Mouse (Mus musculus): Measurements from ENCODE around the gene Plrg1. TPM values are rescaled to one million over a fixed set of nuclear protein-coding genes. Genes with fewer than 3 reads are reported as not detected.

The Plrg1 gene
- total RNA-seq, 2 experiments from 2014 or later = 45.9 to 46.2 TPM

DNA sequence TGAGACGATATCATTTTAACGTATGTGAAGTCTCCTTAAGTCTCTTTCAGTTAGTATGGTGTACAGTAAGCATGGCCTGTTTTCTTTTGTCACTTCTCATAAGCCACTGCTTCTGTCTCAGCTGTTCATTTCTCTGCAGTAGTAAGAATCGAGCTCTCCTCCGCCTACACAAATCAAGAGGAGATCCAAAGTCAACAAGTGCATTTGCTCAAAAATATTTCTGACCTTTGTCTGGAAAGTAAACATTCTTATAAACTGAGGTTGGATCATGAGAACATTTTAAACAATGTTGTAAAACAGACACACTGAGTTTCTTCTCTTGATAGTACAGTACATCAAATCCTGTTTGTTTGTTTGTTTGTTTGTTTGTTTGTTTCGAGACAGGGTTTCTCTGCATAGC, 4.7 kb upstream of the Plrg1 start:
- no peak for DNase-seq (ENCODE audit: low spot score in 2 of 2)

DNA sequence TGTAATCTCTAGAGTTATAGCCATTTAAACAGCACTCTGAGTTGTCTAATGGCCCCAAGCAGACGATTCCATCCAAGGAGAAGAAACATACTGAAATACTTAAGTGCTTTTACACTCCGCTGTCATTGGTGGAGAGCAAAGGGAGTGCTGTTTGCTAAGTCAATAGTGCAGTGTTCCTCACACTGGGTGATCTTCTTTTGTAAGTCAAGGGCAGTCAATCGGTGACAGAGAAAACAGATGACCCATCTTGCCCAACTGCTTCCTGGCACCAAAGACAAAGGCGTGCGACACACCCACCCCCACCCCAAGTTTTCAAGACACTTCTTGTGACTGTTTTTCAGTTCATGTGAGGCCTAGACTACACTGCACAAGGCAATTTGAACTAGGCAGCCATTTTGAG, 3.2 kb upstream of the Plrg1 start:
- no peak for DNase-seq (ENCODE audit: low spot score in 2 of 2)

DNA sequence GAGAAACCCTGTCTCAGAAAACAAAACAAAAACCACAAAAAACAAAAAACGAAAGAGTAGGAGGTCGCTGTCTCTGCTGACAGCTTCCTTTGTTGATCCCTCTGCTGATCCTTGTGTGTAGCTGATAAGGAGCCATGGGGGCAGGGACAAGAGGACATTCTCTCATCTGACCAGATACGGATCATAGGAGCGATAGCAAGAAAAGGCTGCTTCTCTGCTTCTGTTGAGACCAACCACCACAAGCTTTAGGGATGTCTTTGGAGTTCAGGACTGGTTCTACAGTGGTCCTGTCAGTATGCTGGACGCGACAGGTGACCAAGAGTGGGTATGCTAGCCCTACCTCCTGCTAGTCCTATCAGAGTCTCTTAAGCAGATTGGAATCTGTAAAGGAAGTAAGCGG, 2.2 kb upstream of the Plrg1 start:
- no peak for DNase-seq (ENCODE audit: low spot score in 2 of 2)

DNA sequence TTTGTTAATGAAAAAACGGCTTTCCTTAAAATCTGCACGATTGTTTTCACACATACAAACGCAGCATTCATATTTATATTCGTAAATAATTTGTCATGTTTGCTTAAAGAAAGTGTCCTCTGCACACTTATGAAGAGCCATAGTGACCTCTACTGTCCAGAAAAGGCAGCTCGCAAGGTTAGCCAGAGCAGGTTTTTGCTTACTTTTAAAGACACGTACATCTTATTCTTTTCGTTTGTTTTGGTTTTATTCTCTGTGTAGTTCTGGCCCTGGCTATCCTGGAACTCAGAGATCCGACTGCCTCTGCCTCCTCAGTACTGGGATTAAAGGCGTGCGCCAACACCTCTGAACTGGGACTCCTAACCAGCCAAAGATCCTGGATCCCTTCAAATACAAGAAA, 1.6 kb upstream of the Plrg1 start:
- DNase-seq (ENCODE audit: low spot score in 2 of 2) = peak; percentile 39 to 51

DNA sequence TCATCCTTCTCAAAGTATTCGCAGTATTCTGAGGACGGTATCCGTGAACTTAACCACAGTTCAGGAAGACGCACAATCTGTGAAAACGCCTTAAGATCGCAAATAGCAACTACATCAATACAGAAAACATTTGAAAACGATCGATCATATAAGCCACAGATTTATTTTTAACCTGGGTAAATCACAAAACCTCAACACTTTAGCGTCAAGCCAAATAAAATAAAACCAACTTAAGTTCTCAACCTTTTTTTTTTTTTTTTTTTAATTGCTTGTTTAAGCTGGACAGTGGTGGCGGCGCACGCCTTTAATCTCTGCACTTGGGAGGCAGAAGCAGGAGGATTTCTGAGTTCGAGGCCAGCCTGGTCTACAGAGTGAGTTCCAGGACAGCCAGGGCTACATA, 563 bp upstream of the Plrg1 start:
- DNase-seq (ENCODE audit: low spot score in 2 of 2) = no peak

DNA sequence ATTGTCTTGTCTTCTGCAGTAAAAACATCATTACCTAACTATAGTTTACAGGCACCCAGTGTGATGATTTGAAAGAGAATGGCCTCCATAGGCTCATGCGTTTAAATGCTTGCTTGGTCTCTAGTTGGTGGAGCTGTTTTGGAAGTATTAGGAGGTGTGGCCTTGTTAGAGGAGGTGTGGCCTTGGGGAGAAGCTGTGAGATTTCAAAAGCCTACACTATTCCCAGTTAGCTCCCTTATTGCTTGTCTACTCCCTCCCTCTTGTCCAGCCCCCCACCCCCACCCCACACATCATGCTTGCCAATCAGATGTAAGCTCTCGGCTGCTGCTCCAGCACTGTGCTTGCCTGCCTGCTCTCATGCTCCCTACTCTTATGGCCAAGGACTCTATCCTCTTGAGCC, 1.7 kb downstream of the Plrg1 start:
- no peak for DNase-seq (ENCODE audit: low spot score in 2 of 2)

DNA sequence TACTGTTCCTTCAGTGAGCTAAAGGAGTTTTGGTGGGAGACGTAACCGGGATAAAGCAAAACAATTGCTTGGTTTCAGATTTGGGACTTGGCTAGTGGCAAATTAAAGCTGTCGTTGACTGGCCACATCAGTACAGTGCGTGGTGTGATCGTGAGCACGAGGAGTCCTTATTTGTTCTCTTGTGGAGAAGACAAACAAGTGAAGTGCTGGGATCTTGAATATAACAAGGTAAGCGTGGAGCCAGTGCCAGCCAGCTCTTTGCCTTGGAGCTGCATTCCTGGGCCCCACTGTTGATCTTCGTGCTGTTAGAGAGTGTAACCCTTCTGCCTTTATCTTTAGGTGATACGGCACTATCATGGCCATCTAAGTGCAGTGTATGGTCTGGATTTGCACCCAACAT, 12.6 kb downstream of the Plrg1 start:
- DNase-seq (ENCODE audit: low spot score in 2 of 2) = no peak

DNA sequence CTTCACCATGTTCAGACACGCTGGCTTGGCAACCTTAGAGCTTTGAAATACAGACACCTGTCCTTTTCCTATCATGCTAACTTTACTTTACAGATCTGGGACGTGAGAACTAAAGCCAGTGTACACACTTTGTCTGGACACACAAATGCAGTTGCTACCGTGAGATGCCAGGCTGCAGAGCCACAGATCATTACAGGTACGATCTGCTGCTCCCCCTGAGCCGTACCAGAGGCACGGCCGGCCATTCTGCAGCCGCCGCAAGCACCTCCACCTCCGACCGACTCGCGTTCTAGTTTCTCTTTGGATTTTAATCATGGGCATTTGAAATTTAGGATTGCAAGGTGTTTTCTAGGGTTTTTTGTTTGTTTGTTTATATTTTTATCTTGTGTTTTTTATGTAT, 13.5 kb downstream of the Plrg1 start:
- no peak for DNase-seq (ENCODE audit: low spot score in 2 of 2)

DNA sequence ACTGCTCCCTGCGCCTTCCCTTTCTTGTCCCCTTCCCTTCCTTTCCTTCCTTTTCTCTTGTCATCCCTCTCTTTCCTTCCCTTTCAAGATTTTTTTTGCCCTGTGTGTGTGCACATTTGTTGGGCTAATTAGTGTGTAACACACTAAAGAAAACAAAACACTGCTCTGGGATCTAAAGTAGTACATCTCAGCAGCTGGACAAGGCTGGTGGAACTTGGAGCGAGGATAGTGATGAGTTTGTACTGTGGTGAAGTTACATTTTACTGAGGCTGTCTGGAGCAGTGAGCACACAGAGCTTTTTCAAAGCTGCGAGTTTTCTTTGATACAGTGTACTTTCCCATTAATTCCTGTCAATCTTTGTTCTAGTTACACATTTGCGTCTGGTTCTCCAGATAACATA, 14.9 kb downstream of the Plrg1 start:
- peak in 1 of 2 experiments; percentile 2 for DNase-seq (ENCODE audit: low spot score in 2 of 2)

DNA sequence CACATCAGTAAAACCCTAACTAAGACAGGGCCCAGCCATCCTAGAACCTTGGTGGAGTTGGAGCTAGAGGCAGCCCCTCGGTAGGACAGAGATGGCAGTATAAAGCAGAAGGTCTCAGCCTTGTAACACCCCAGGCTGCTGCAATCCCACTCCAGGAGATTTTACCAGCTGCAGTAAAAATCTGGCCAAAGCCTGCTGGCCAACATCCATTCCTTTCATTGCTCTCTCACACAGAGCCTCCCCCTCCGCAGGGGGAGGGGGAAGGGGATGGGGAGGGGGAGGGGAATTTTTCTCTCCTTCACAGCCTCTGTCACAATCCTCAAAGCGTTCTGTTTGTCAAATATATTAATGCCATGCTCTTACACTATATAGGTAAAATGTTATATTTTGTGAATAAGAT, 21.2 kb downstream of the Plrg1 start:
- DNase-seq (ENCODE audit: low spot score in 2 of 2) = peak in 1 of 2 experiments; percentile 39

DNA sequence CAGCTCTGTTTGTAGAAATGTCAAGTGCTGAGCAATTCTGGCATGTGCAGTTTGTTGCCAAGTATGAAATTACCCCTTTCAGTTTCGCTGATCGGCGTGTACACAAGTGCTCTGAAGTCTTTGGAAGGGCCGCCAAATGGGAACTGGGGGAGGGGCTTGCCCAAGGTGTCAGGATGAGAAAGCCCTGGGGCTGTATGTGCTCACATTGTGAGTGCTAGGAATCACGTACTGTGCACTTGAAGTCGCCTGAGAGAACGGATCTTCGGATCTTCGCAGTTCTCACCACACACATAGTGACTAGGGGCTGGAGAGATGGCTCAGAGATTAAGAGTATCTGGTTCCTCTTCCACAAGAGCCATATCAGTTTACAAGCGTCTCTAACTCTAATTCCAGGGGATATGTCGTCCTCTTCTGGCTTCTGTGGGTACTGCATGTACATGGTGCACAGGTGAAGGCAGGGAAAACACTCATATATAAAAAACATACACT, 25.3 kb downstream of the Plrg1 start:
- peak; percentile 69 to 71 for DNase-seq (ENCODE audit: low spot score in 2 of 2)

DNA sequence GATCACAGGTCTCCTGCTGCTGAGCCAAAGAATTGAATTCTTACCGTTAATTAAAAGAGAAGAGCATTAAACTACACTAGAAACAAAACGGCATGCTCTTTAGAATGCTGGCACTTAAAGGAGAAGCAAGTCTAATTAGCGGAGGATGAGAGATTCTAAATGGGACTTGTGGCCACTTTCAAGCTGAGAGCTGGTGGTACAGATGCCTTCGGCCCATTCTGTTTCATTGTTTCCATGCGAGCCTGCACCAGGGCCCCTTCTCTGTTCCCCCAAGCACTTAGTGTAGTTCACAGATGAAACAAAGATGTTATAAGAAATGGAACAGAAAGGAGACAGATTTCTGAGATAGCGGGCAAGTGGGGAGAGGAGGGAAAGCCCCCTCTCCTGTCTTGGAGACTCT, 42.3 kb downstream of the Plrg1 start:
- no peak for DNase-seq (ENCODE audit: low spot score in 2 of 2)

DNA sequence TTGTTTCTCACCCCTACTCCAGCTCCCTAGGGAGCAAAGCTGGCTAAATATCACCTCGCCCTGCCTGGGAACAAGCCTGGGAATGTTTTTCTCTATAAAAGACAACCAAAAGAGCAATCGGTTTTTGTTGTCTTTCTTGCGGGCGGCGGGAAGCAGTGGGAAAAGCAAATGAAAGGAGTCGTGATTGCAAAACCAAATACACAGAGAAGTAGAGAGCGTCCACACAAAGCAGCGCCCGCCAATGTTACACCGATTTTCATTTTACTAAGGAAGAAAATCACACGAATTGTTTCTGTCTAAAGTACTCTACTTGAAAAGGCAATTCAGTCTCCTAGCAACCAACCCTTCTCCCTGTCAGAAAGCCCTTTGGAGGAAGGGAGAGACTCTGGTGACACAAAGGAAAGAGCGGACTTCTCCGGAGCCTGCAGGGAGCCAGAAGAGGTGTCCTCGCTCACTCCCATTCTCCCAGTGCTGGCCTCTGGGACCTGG, 43.3 kb downstream of the Plrg1 start:
- DNase-seq (ENCODE audit: low spot score in 2 of 2) = peak in 1 of 2 experiments; percentile 19

DNA sequence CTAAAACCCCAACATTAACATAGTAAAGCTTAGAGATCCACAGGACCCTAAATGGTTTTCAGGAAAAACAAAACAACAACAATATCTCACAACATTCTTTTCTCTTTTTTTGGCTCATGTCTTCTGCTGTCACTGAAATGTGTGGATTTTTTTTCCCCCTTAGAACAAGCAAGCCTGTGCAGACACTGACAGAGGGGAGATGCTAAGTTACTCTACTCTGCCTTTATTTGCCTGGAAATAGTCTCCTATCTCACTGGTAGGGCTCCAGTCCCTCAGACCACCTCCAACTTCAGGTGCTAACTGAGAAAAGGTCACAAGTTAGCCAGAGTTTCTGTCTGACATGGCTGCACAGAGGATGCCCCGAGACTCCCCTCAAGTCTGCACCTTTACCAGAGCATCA, 43.8 kb downstream of the Plrg1 start:
- DNase-seq (ENCODE audit: low spot score in 2 of 2) = no peak

DNA sequence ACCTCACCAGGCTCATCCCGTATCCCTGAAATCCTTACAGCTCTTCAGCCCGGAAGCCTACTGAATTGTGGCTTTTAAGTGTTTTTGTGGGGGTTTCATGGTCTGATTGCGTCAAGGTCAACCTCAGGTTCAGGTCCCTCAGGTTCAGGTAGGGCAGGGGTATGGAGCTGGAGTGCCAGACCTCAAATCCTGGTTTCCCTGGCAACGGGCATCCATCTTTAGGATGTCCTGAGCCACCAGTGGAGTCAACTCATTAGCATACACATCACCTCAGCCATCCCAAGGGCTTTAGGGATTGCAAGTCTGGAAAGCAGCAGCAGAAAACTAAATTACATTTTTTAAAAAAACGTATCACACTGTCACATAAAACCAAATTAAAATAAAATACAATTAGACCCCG, 44.3 kb downstream of the Plrg1 start:
- no peak for DNase-seq (ENCODE audit: low spot score in 2 of 2)

DNA sequence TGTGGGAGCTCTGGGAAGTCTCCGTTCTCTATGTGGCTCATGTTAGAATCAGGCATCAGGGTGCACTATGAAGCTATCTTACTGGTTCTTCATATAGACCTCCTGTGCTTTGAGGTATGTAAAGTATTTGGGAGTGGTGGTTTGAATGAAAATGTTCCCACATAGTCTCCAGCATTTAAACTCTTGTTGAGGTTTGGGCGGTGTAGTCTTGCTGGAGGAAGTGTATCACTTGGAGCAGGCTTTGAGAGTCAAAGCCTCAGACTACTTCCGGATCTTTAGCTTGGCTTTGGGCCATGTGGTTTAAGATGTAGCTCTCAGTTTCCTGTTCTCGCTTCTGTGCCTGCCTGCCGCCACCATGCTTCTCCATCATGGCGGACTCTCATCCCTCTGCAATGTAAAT, 47.0 kb downstream of the Plrg1 start:
- no peak for DNase-seq (ENCODE audit: low spot score in 2 of 2)

DNA sequence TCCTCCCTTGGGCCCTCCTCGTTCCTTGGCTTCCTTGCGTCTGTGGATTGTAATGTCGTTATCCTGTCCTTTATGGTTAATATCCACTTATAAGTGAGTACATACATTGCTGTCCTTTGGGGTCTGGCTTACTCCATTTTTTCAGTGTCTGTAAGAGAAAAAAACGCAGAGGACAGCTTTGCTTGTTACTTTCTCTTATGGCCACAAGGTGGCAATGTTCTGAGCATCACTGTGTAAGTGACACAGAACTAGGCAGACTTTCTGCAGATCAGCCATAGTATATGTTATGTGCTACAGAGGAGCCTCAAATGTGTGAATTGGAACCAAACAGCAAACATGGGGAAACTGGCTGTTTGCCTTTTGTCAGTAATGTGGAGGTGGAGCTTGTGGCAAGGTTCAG, 54.8 kb downstream of the Plrg1 start:
- no peak for DNase-seq (ENCODE audit: low spot score in 2 of 2)

DNA sequence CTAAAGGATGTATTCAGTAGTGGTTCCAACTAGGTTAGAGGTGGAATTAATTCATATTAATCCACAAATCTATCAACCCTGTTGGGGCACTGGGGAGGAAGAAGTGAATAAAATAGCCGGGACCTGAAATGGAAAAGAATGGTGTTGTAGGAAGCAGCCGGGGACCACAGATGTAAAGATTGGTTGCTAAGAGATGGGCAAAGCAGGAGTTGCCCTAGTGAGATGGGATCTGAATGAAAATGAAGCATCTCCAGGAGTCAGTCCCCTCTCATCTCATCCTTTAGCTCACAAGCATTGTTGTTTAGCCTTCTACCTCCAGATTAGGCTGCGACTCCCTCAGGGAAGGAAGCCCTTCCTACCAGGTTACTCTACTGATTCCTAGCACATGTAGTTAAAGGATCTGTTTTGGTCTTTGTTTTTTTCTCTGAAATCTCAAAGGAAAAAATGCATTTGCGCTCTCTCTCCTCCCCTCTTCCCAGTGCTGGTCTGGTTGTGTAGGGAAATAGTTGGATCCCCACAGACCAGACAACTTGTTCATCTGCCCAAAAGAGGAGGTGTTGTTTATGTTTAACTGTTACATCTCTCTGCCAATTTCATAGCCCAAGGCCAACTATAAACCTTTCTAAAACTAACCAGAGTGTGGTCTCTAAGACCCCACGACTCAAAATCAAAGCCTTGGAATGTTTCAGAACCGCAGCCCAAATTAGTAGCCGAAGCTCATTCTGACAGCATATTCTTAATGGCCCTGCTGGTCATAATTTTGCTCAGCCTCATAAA, 56.4 kb downstream of the Plrg1 start:
- peak in 1 of 2 experiments; percentile 11 for DNase-seq (ENCODE audit: low spot score in 2 of 2)

DNA sequence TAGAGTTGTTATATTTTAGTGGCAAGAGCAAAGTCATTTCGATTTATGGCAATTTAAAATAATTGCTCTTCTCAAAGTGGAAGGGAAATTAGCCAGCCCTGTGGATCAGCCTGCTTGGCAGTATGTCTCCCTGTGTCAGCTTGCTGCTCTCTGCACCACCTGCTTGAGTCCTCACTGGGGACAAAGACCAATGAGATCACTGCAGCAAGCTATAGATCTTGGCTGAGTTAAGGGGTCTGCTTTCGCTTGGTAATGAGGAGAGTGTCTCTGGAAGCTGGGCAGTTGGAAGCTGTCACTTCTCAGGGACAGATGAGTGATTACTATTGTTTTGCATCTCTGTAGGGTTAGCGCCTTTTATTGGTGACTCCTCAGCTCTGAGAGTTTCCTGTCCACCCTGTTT, 57.5 kb downstream of the Plrg1 start:
- DNase-seq (ENCODE audit: low spot score in 2 of 2) = peak in 1 of 2 experiments; percentile 9

DNA sequence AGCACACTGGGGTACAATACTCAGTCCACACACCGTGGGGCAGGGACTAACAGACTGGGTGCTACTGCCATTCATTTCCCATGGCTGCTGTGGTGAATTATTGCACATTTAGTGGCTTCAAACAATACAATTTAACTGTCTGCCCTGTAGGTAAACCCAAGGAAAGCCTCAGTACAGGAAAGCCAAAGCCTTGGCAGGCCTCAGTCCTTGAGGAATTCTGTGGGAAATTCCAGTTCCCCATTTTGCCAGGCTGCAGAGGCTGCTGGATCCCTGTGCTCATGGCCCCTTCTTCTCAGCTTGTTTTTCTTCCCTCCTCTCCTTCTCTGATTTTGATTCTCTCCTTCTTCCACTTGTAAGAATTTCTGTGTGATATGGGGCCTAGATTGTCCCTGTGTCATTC, 59.6 kb downstream of the Plrg1 start:
- DNase-seq (ENCODE audit: low spot score in 2 of 2) = no peak

DNA sequence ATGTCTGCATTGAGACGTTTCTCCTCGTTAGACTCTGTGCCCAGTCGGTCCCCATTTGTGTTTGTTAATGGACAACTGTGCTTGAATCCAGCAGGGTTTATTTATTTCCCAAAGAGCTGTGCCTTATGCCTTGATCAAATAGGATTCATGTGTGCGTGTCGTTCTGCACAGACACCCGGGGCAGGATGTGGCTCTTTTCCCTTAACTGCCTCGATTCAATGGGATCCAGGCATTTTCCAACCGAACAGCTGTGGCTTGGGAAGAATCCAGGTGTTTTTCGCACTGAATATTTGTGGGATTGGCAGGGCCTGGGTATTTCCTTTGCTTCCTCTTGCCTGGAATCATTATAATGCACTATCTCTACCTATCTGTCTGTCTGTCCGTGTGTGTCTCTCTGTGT, 62.3 kb downstream of the Plrg1 start:
- DNase-seq (ENCODE audit: low spot score in 2 of 2) = no peak
